Mouse (Mus musculus) ES-E14 (cell line): ENCODE measurements around the gene Fam216b. TPM values are rescaled to one million over a fixed set of nuclear protein-coding genes. Genes with fewer than 3 reads are reported as not detected.

Source experiments
- DNase-seq: peaks from one replicate; pipeline ENCODE4 v3.0.0-alpha.2; 2013; ENCODE audit warnings: low read depth, low spot score
- H3K27ac ChIP-seq: 2 replicates; pipeline ENCODE4 v1.5.1; 2012; ENCODE audit warnings: low read depth, mild to moderate bottlenecking, low read length, moderate library complexity, mixed read lengths; ENCODE audit not compliant: poor library complexity, insufficient read depth, severe bottlenecking
- H3K36me3 ChIP-seq: 2 replicates; pipeline ENCODE4 v1.6.1; 2012; ENCODE audit warnings: mild to moderate bottlenecking, low read length, moderate library complexity, mixed read lengths; ENCODE audit not compliant: control insufficient read depth, poor library complexity, insufficient read depth, severe bottlenecking
- H3K4me1 ChIP-seq, 2 experiments: fragments of 150-350 bp in 1 of 2; sonication (generic) in 1 of 2; 2 replicates each; pipeline ENCODE4 v1.6.1; 2012; ENCODE audit warnings: low read length in 2 of 2, mild to moderate bottlenecking in 1 of 2, mixed read lengths in 1 of 2; ENCODE audit not compliant: control insufficient read depth in 2 of 2, insufficient read depth in 2 of 2, poor library complexity in 1 of 2
- H3K4me3 ChIP-seq, 2 experiments: fragments of 150-350 bp in 1 of 2; sonication (generic) in 1 of 2; 2 replicates each; pipeline ENCODE4 v1.5.1; 2012; ENCODE audit warnings: low read length in 2 of 2, low read depth in 1 of 2, mild to moderate bottlenecking in 1 of 2, mixed read lengths in 1 of 2; ENCODE audit not compliant: insufficient read depth in 1 of 2, poor library complexity in 1 of 2, severe bottlenecking in 1 of 2
- H3K9ac ChIP-seq: 2 replicates; pipeline ENCODE4 v1.6.1; 2012; ENCODE audit warnings: low read depth, mild to moderate bottlenecking, low read length, mixed read lengths; ENCODE audit not compliant: poor library complexity, insufficient read depth, severe bottlenecking
- H3K9me3 ChIP-seq: fragments of 150-350 bp; sonication (generic); 2 replicates; pipeline ENCODE4 v1.6.1; 2012; ENCODE audit warnings: low read depth, mild to moderate bottlenecking, low read length; ENCODE audit not compliant: control insufficient read depth, insufficient read depth
- CHD2 ChIP-seq: IDR thresholded peaks from 2 replicates; pipeline ENCODE4 v1.6.1; 2014; ENCODE audit warnings: mild to moderate bottlenecking, low read depth, low read length, inconsistent platforms
- HCFC1 ChIP-seq: IDR thresholded peaks from 2 replicates; pipeline ENCODE4 v1.6.1; 2012; ENCODE audit warnings: low read length, inconsistent platforms, borderline replicate concordance; ENCODE audit not compliant: insufficient read depth
- MAFK ChIP-seq: IDR thresholded peaks from 2 replicates; pipeline ENCODE4 v1.6.1; 2014; ENCODE audit warnings: mild to moderate bottlenecking, low read depth, low read length, inconsistent platforms; ENCODE audit not compliant: insufficient read depth
- ZC3H11A ChIP-seq: IDR thresholded peaks from 2 replicates; pipeline ENCODE4 v1.6.1; 2012; ENCODE audit warnings: low read depth, mild to moderate bottlenecking, inconsistent platforms, low read length, borderline replicate concordance
- ZNF384 ChIP-seq: IDR thresholded peaks from 2 replicates; pipeline ENCODE4 v1.6.1; 2012; ENCODE audit warnings: low read depth, low read length, inconsistent platforms
- in situ Hi-C, 2 experiments: fragments of 600-800 bp; cut with MboI; formaldehyde crosslinking; loops; one replicate each; pipeline ENCODE4 v1.15.1; 2025; ENCODE audit warnings: low sequenced_read_pairs in 2 of 2, inconsistent platforms in 1 of 2; ENCODE audit not compliant: unreplicated experiment in 2 of 2
- total RNA-seq: library from RNA; depleted of rRNA; stranded (reverse); fragments of 300-350 nt; gene quantifications from 2 replicates; pipeline ENCODE4 v1.2.3, GENCODE M21; 2012

Gene Fam216b
- total RNA-seq, 1 experiment = not detected

GRCm38 (mm10) chr14:78119449-78120200 is 30.8 kb upstream of the Fam216b start:
- Histone ChIP-seq H3K36me3 (no peaks in the 10 kb centered on the region), H3K4me3 (peak overlapping the region; percentile 10 to 40; a peak in 2 of 4 replicates), H3K4me1 (peaks cover 0 to 4% of the 10 kb centered on the region in 2 experiments; a peak in 1 of 4 replicates), H3K9ac (no peak overlapping the region), H3K27ac (no peak overlapping the region), H3K9me3 (no peaks in the 10 kb centered on the region)
- in situ Hi-C loops = no loop called here
- TF ChIP-seq MAFK (no peak), CHD2 (no peak), ZNF384 (no peak), HCFC1 (no peak), ZC3H11A (no peak)
- DNase-seq = no peak

GRCm38 (mm10) chr14:78117671-78118070 is 28.9 kb upstream of the Fam216b start:
- Histone ChIP-seq H3K9ac (no peak overlapping the region), H3K36me3 (no peaks in the 10 kb centered on the region), H3K27ac (no peak overlapping the region), H3K4me3 (no peak overlapping the region), H3K4me1 (peaks cover 0 to 4% of the 10 kb centered on the region in 2 experiments; a peak in 1 of 4 replicates), H3K9me3 (no peaks in the 10 kb centered on the region)
- DNase-seq = no peak
- no peak for TF ChIP-seq ZNF384
- TF ChIP-seq ZC3H11A = no peak
- no peak for TF ChIP-seq MAFK
- no peak for TF ChIP-seq HCFC1
- TF ChIP-seq CHD2 = no peak
- in situ Hi-C loops = no loop called here

GRCm38 (mm10) chr14:78117268-78117667 is 28.5 kb upstream of the Fam216b start:
- in situ Hi-C loops = no loop called here
- no peak overlapping the region for H3K27ac ChIP-seq
- H3K36me3 ChIP-seq = no peaks in the 10 kb centered on the region
- TF ChIP-seq CHD2 (no peak), MAFK (no peak), HCFC1 (no peak), ZNF384 (no peak), ZC3H11A (no peak)
- no peak overlapping the region for H3K4me3 ChIP-seq
- H3K9ac ChIP-seq = no peak overlapping the region
- no peak for DNase-seq
- H3K9me3 ChIP-seq = no peaks in the 10 kb centered on the region
- peaks cover 0 to 4% of the 10 kb centered on the region in 2 experiments; a peak in 1 of 4 replicates for H3K4me1 ChIP-seq

GRCm38 (mm10) chr14:78112466-78112865 is 23.7 kb upstream of the Fam216b start:
- Histone ChIP-seq H3K36me3 (no peaks in the 10 kb centered on the region), H3K4me1 (no peaks in the 10 kb centered on the region), H3K9ac (no peak overlapping the region), H3K4me3 (no peak overlapping the region), H3K27ac (no peak overlapping the region), H3K9me3 (no peaks in the 10 kb centered on the region)
- in situ Hi-C loops = no loop called here
- no peak for TF ChIP-seq CHD2
- TF ChIP-seq ZNF384 = no peak
- no peak for TF ChIP-seq MAFK
- no peak for TF ChIP-seq ZC3H11A
- no peak for TF ChIP-seq HCFC1
- no peak for DNase-seq
